Mouse (Mus musculus): ENCODE results near the gene Rasl10a. TPM values are rescaled to one million over a fixed set of nuclear protein-coding genes. Genes with fewer than 3 reads are reported as not detected.
A peak's percentile ranks its signal among the peaks of the same experiment; 100 is the strongest.
"Not testable (repeated sequence)": the region's sequence is repeated elsewhere in the genome, so short reads cannot be mapped to it uniquely, and the experiment has no call there.

Gene Rasl10a
- polyA plus RNA-seq, 1 experiment from 2014 or later: 4.6 TPM

DNA sequence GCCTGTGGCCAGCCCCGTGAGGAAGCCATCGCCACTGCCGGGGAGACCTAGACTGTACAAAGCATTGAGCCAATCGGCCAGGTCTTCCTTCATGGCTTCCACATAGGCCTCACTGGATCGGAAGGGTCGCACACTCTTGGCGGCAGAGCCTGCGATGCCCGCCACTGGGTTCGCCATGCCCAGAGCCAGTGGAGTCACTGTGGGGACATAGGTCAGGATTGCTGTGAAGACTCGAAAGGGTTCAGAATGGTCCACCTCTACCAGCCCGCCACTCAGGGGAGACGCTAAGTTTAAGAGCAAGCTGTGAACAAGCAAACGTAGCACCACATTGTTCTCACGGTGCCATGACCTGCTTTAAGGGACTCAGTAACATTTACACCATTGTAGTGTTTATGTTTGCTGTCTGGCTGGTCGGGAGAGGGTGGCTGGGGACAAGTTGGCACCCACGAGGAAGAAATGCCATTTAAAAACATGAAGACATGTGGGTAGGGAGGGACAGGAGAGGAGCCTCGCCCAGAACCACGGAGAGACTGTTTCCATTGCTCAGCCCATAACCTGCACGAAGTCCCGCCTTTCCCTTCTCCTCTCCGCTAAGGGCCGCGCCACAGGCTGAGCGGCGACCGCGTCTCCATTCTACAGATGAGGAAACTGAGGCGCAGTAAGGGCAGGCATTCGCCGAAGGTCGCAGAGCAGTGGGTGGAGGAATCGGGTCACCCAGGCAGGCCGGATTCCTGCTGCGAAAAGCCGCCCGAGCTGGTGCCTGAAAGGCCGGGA lies 6.5 kb downstream of the Rasl10a start:
- Histone ChIP-seq H3K27me3 (ENCODE audit: control insufficient read depth, insufficient read depth, low read length) (peaks cover 39% of the 10 kb centered on the region), H3K9me3 (ENCODE audit: control insufficient read depth, low read length) (no peaks in the 10 kb centered on the region), H3K27ac (ENCODE audit: low read depth, low read length) (no peak overlapping the region), H3K4me3 (ENCODE audit: low read length) (peak overlapping the region; percentile 60), H3K4me1 (ENCODE audit: control insufficient read depth, insufficient read depth, low read length) (peaks cover 34% of the 10 kb centered on the region), H3K4me2 (replicated peaks; ENCODE audit: low read depth, low read length) (peak overlapping the region; percentile 96), H3K36me3 (ENCODE audit: control insufficient read depth, insufficient read depth, low read length) (peaks cover 17% of the 10 kb centered on the region), H3K9ac (ENCODE audit: low read depth, low read length) (peak overlapping the region; percentile 64)
- ATAC-seq (ENCODE audit: low FRiP score, low TSS enrichment): peak; percentile 1; the same call in 1 of the 2 replicates
- 17% methylated on average over 38 of the region's 38 CpGs for WGBS

DNA sequence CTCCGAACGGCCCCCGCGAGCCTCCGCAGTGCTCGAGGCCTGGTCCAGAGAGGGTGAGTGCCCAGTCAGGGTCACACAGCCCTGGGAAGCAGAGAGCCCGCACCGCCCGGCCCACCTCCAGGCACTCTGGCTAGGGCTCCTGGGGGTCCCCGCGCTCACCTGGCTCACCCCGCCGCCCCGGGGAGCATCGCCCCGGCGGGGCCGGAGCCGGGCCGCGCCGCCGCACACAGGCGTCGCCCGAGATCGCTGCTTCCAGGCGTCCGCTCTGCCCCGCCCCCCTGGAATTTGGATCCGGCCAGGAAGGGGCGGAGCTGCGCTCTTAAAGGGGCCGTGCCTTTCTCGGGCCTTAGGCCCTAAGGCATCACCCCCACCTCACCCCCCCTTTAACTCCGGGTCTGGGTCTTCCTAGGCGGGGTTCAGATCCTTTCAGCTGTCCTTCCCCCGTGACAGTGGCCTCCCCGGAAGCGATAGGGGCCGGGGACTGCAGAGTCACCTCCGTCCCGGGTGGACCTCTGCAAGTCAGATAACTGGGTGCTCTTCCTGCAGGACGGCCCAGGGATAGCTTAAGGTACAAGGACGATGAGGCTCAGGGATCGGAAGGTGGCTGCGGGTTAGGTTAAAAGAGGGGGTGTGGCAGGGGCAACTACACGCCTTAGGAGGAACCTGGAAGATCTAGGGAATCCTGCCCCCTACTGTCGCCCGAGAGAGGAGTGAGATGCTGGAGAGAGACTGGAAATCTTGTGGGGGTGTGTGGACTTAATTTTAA lies 7.3 kb downstream of the Rasl10a start, which contains the start of gene Gas2l1:
TSS of gene Gas2l1 (minus strand) at position 272 of the 766 bp plus-strand sequence.
- H3K4me2 ChIP-seq (replicated peaks; ENCODE audit: low read depth, low read length): peak within 1 kb of the TSS; percentile 96
- ATAC-seq (ENCODE audit: low FRiP score, low TSS enrichment): peak; percentile 84
- H3K27ac ChIP-seq (ENCODE audit: low read depth, low read length): peak within 1 kb of the TSS; percentile 27; the same call in 1 of the 2 replicates
- H3K36me3 ChIP-seq (ENCODE audit: control insufficient read depth, insufficient read depth, low read length): peaks cover 23% of the 10 kb centered on the region
- no peaks in the 10 kb centered on the region for H3K9me3 ChIP-seq (ENCODE audit: control insufficient read depth, low read length)
- peaks cover 34% of the 10 kb centered on the region for H3K4me1 ChIP-seq (ENCODE audit: control insufficient read depth, insufficient read depth, low read length)
- H3K9ac ChIP-seq (ENCODE audit: low read depth, low read length): peak within 1 kb of the TSS; percentile 64
- WGBS: under 1% methylated on average over 48 of the region's 50 CpGs
- H3K4me3 ChIP-seq (ENCODE audit: low read length): peak within 1 kb of the TSS; percentile 60
- peaks cover 31% of the 10 kb centered on the region for H3K27me3 ChIP-seq (ENCODE audit: control insufficient read depth, insufficient read depth, low read length)

DNA sequence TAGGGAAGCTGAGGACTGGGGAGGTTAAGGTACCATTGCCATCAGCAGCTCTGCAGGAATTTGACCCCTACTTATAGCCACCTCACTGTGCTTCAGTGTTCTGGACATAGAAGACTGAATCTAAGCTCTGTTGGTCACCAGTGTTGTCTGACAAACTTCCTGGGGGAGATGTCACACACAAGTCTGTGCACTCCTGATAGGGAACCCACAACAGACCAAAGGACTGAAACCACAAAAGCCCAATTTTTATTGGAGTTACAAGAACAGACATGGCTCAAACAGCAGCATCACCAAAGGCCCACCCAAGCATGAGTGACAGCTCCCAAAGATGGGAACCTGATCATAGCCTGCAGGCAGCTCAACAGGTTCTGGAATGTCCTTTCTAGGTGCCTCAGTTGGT lies 9.1 kb downstream of the Rasl10a start:
- Histone ChIP-seq H3K4me2 (replicated peaks; ENCODE audit: low read depth, low read length) (no peak overlapping the region), H3K27ac (ENCODE audit: low read depth, low read length) (no peak overlapping the region), H3K4me3 (ENCODE audit: low read length) (no peak overlapping the region), H3K27me3 (ENCODE audit: control insufficient read depth, insufficient read depth, low read length) (peaks cover 18% of the 10 kb centered on the region; the same call in 1 of the 2 replicates), H3K9ac (ENCODE audit: low read depth, low read length) (no peak overlapping the region), H3K36me3 (ENCODE audit: control insufficient read depth, insufficient read depth, low read length) (peaks cover 41% of the 10 kb centered on the region), H3K4me1 (ENCODE audit: control insufficient read depth, insufficient read depth, low read length) (peaks cover 25% of the 10 kb centered on the region), H3K9me3 (ENCODE audit: control insufficient read depth, low read length) (no peaks in the 10 kb centered on the region)
- ATAC-seq (ENCODE audit: low FRiP score, low TSS enrichment): no peak

DNA sequence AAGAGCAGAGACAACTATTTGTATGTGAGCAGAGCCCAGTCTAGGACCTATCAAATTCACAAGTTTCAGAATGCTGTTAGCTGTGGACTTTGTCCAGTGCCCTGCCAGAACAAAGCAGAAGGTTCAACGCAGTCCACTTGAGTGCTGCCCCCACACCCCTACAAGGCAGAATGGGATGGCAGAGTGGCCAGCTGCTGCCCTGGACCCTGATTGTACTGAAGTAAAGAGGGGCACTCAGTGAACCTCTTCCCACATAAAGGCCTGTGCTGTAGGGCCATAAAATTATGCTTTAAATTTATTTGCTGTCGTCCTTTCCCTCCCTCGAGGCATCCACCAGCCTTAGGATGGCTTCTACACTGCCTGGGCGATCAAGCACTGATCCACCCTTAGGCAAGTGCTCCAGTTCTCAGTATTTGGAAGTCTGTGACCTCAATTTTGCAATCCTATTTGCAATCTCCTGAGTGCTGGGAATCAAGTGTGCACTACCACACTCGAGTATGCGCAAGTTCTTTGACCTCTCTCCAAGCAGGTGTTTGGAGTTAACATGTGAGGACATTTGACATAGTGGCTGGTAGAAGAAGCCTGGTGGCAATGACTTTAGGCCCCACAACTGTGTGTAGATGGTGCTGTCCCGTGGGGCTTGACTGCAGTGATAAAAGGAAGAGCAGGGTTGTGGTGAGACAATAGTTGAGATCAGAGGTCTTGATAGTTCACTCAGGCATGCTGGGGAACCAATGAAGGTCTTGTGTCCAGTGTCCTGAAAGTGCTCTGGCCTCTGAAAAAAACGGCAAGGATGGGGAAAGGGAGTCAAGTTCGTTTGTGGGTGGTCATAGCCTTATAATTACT lies 10.4 kb downstream of the Rasl10a start:
- no peak for ATAC-seq (ENCODE audit: low FRiP score, low TSS enrichment)
- Histone ChIP-seq H3K27ac (ENCODE audit: low read depth, low read length) (no peak overlapping the region), H3K4me3 (ENCODE audit: low read length) (no peak overlapping the region), H3K4me2 (replicated peaks; ENCODE audit: low read depth, low read length) (no peak overlapping the region), H3K9me3 (ENCODE audit: control insufficient read depth, low read length) (no peaks in the 10 kb centered on the region), H3K36me3 (ENCODE audit: control insufficient read depth, insufficient read depth, low read length) (peaks cover 54% of the 10 kb centered on the region), H3K27me3 (ENCODE audit: control insufficient read depth, insufficient read depth, low read length) (peaks cover 6% of the 10 kb centered on the region; the same call in 1 of the 2 replicates), H3K9ac (ENCODE audit: low read depth, low read length) (no peak overlapping the region), H3K4me1 (ENCODE audit: control insufficient read depth, insufficient read depth, low read length) (peaks cover 15% of the 10 kb centered on the region)
- 77% methylated on average over 9 of the region's 9 CpGs for WGBS

DNA sequence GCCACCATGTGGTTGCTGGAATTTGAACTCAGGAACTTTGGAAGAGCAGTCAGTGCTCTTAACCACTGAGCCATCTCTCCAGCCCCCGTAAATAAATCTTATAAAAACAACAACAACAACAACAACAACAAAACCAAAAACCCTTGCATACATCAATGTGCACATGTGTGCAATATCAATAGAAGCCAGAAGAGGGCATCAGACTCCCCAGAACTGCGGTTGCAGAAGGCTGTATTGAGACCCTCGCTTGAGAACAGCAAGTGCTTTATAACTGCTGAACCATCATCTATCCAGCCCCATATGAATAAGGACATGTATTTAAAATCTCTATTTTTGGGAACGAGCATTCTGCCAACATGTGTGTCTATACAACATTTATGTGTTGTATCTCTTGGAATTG lies 17.0 kb downstream of the Rasl10a start:
- peaks cover 89% of the 10 kb centered on the region for H3K36me3 ChIP-seq (ENCODE audit: control insufficient read depth, insufficient read depth, low read length)
- no peak overlapping the region for H3K4me3 ChIP-seq (ENCODE audit: low read length)
- no peaks in the 10 kb centered on the region for H3K27me3 ChIP-seq (ENCODE audit: control insufficient read depth, insufficient read depth, low read length)
- H3K9ac ChIP-seq (ENCODE audit: low read depth, low read length): no peak overlapping the region
- ATAC-seq (ENCODE audit: low FRiP score, low TSS enrichment): 0 out of 2 replicates have a peak, but pooled peaks have one; percentile 24
- no peaks in the 10 kb centered on the region for H3K4me1 ChIP-seq (ENCODE audit: control insufficient read depth, insufficient read depth, low read length)
- no peak overlapping the region for H3K4me2 ChIP-seq (replicated peaks; ENCODE audit: low read depth, low read length)
- WGBS: 78% methylated on average over 4 of the region's 4 CpGs
- no peak overlapping the region for H3K27ac ChIP-seq (ENCODE audit: low read depth, low read length)
- H3K9me3 ChIP-seq (ENCODE audit: control insufficient read depth, low read length): no peaks in the 10 kb centered on the region

DNA sequence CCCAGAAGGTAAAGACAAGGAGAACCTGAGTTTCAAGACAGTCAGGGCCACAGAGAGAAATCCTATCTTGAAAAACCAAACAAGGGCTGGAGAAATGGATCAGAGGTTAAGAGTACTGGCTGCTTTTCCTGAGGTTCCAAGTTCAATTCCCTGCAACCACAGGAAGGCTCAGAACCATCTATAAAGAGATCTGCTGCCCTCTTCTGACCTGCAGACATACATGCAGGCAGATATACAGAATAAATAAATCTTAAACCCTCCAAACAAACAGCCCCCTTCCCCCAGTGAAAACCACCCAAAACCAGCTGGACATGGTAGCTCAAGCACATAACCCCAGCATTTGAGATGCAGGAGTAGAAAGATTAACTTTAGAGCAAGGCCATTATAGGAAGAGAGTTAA lies 17.8 kb downstream of the Rasl10a start:
- Histone ChIP-seq H3K27ac (ENCODE audit: low read depth, low read length) (no peak overlapping the region), H3K4me3 (ENCODE audit: low read length) (no peak overlapping the region), H3K36me3 (ENCODE audit: control insufficient read depth, insufficient read depth, low read length) (peaks cover 89% of the 10 kb centered on the region), H3K4me1 (ENCODE audit: control insufficient read depth, insufficient read depth, low read length) (no peaks in the 10 kb centered on the region), H3K9me3 (ENCODE audit: control insufficient read depth, low read length) (no peaks in the 10 kb centered on the region), H3K27me3 (ENCODE audit: control insufficient read depth, insufficient read depth, low read length) (no peaks in the 10 kb centered on the region), H3K9ac (ENCODE audit: low read depth, low read length) (no peak overlapping the region), H3K4me2 (replicated peaks; ENCODE audit: low read depth, low read length) (no peak overlapping the region)
- no peak for ATAC-seq (ENCODE audit: low FRiP score, low TSS enrichment)

DNA sequence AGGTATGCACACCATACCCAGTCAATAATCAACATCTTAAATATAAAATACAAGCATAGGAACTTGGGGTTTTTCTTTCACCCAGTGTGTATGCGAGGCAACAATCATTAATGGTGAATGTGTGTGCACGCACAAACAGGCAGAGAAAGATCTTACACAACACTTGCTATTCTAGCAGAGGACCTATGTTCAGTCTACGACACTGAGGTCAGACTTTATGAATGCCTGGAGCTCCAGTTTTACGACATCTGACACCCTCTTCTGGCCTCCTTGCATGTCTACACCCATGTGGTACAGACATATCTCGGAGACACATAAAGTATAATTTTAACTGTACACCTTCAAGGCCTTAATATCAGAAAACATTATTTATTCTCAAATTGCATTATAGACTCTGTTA lies 18.9 kb downstream of the Rasl10a start:
- not testable (repeated sequence) for H3K4me3 ChIP-seq (ENCODE audit: low read length); H3K4me1 ChIP-seq (ENCODE audit: control insufficient read depth, insufficient read depth, low read length); H3K4me2 ChIP-seq (replicated peaks; ENCODE audit: low read depth, low read length); H3K27ac ChIP-seq (ENCODE audit: low read depth, low read length); H3K9me3 ChIP-seq (ENCODE audit: control insufficient read depth, low read length); ATAC-seq (ENCODE audit: low FRiP score, low TSS enrichment); H3K9ac ChIP-seq (ENCODE audit: low read depth, low read length); H3K27me3 ChIP-seq (ENCODE audit: control insufficient read depth, insufficient read depth, low read length)
- 81% methylated on average over 3 of the region's 5 CpGs for WGBS
- peaks cover 85% of the 10 kb centered on the region for H3K36me3 ChIP-seq (ENCODE audit: control insufficient read depth, insufficient read depth, low read length)

DNA sequence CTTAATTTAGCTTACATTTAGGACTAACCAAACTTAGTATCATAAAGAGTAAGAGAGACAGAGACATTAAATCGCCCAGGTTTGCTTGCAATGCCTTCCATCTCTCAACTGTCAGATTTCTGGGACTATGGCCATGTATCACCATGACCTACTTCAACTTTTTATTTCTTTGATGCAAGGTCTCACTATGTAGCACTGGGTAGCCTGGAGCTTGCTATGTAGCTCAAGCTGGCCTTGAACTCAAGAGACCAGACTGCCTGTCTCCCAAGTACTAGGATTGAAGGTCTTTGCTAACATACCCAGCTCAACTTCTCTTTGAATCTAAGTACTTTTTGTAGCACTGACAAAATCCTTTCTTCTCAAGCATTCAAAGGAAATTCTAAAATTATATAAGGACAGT lies 31.2 kb downstream of the Rasl10a start:
- no peak overlapping the region for H3K4me3 ChIP-seq (ENCODE audit: low read length)
- no peak for ATAC-seq (ENCODE audit: low FRiP score, low TSS enrichment)
- 94% methylated on average over 1 of the region's 1 CpGs for WGBS
- H3K9me3 ChIP-seq (ENCODE audit: control insufficient read depth, low read length): no peaks in the 10 kb centered on the region
- H3K4me1 ChIP-seq (ENCODE audit: control insufficient read depth, insufficient read depth, low read length): 0 out of 2 replicates have a peak, but pooled peaks cover 10% of the 10 kb centered on the region
- peaks cover 90% of the 10 kb centered on the region for H3K36me3 ChIP-seq (ENCODE audit: control insufficient read depth, insufficient read depth, low read length)
- no peaks in the 10 kb centered on the region for H3K27me3 ChIP-seq (ENCODE audit: control insufficient read depth, insufficient read depth, low read length)
- no peak overlapping the region for H3K27ac ChIP-seq (ENCODE audit: low read depth, low read length)
- H3K4me2 ChIP-seq (replicated peaks; ENCODE audit: low read depth, low read length): no peak overlapping the region
- H3K9ac ChIP-seq (ENCODE audit: low read depth, low read length): no peak overlapping the region
